Mouse (Mus musculus) stomach, embryonic 15.5 days (tissue): Measurements from ENCODE around the gene Tmem91. TPM values are rescaled to one million over a fixed set of nuclear protein-coding genes. Genes with fewer than 3 reads are reported as not detected.
A peak's percentile ranks its signal among the peaks of the same experiment; 100 is the strongest.

Experiments used
- ATAC-seq: fragments of 200-750 bp; cut with Nextera tagmentation; 2 replicates; pipeline ENCODE4 v1.8.0; 2017; ENCODE audit warnings: low read depth, moderate number of reproducible peaks, moderate TSS enrichment; ENCODE audit not compliant: insufficient read depth, low FRiP score
- H3K27ac ChIP-seq: fragments of 300-500 bp; sonication (generic); 2 replicates; pipeline ENCODE4 v1.5.1; 2015; ENCODE audit warnings: mild to moderate bottlenecking, inconsistent platforms
- H3K27me3 ChIP-seq: fragments of 300-500 bp; sonication (generic); replicated peaks from 2 replicates; pipeline ENCODE4 v1.6.1; 2015; ENCODE audit warnings: inconsistent platforms
- H3K36me3 ChIP-seq: fragments of 300-500 bp; sonication (generic); 2 replicates; pipeline ENCODE4 v1.6.1; 2015; ENCODE audit warnings: inconsistent platforms
- H3K4me1 ChIP-seq: fragments of 300-500 bp; sonication (generic); 2 replicates; pipeline ENCODE4 v1.6.1; 2015; ENCODE audit warnings: inconsistent platforms
- H3K4me2 ChIP-seq: fragments of 300-500 bp; sonication (generic); 2 replicates; pipeline ENCODE4 v1.6.1; 2015; ENCODE audit warnings: mild to moderate bottlenecking, inconsistent platforms
- H3K4me3 ChIP-seq: fragments of 300-500 bp; sonication (generic); replicated peaks from 2 replicates; pipeline ENCODE4 v1.5.1; 2015; ENCODE audit warnings: inconsistent platforms
- H3K9ac ChIP-seq: fragments of 300-500 bp; sonication (generic); 2 replicates; pipeline ENCODE4 v1.6.1; 2015; ENCODE audit warnings: inconsistent platforms
- H3K9me3 ChIP-seq: fragments of 300-500 bp; sonication (generic); 2 replicates; pipeline ENCODE4 v1.6.1; 2016; ENCODE audit warnings: inconsistent platforms
- WGBS: fragments of 180-500 bp; shearing (Covaris S2); methylation state at CpG from one replicate; pipeline ENCODE4 v1.1.7; 2015; 5-methylcytosine and 5-hydroxymethylcytosine counted together
- polyA plus RNA-seq: library from polyadenylated mRNA; unstranded; fragments of >200 nt; fragmentation: Nextera tagmentation; extraction: Ambion mirVana; gene quantifications from 2 replicates; pipeline ENCODE4 v1.2.1, GENCODE M21; 2015

Tmem91 gene
- polyA plus RNA-seq, 1 experiment from 2014 or later: 3.0 TPM

DNA sequence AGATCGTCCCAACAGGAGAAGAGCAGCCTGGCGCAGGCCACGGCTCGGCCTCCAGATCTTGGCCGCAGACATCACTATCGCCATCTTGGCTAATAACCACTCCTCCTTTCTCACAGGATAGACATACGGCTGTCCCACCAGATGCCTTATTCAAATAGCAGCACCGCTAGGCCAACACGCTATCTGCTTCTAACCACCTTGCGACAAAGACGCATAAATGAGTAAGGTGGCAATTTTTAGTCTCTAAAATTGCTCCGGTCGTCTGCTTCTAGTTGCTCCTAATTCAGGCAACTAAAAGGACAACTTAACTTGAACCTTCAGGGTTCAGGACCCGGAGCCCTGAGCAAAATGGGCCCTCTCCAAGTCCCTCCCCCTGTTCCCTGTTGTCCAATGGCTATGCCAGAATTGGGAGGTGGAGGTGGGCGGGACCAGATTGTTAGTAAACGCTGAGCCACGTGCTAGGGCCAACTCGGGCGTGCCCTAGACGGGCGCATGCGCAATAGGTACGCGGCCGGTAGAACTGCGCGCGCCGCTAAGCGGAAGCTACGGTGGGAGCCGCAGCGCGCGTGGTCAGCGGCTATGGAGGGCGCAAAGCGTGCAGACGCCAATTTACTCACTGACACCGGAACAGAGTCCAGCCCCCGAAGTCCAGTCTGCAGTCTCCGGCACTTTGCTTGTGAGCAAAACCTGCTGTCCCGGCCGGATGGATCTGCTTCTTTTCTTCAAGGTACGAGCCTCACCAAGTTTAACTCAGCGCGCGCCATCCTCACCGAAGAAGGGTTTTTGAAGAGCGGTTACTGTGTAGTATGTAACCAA is 16.1 kb downstream of the Tmem91 start, which contains the start of the genes Bckdha and Exosc5:
Gene Bckdha (minus strand): TSS at position 325 of the 816 bp plus-strand sequence.
Gene Exosc5 (plus strand): TSS at position 508 of the 816 bp plus-strand sequence.
- Histone ChIP-seq H3K4me1 (peaks cover 11% of the 10 kb centered on the region), H3K4me2 (peak within 1 kb of the TSS; percentile 72), H3K4me3 (peak within 1 kb of the TSS; percentile 67), H3K36me3 (no peaks in the 10 kb centered on the region; the same call in 1 of the 2 replicates), H3K9me3 (no peaks in the 10 kb centered on the region), H3K9ac (peak within 1 kb of the TSS; percentile 47), H3K27me3 (no peaks in the 10 kb centered on the region), H3K27ac (peak within 1 kb of the TSS; percentile 78)
- peak; percentile 98 for ATAC-seq
- WGBS: under 1% methylated on average over 50 of the region's 50 CpGs

DNA sequence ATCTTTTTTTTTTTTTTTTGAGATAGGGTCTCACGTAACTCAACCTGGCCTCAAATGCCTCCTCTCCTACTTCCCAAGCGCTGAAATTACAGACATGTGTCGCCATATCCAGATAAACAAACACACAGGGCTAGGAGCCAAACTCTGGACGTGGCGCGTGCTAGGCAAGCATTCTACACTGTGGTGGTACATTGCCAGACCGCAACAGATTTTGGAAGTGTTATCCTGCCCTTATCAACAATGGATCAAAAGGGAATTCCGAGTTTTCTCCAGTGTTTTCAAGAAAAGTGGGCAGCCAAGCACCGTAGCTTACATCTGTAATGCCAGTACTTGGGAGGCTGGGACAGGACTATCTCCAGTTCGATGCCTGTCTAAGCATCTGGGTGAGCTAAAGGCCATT is 17.2 kb downstream of the Tmem91 start:
- no peaks in the 10 kb centered on the region for H3K36me3 ChIP-seq
- H3K4me3 ChIP-seq: peak overlapping the region; percentile 67
- H3K9ac ChIP-seq: peak overlapping the region; percentile 43; the same call in 1 of the 2 replicates
- no peak for ATAC-seq
- peak overlapping the region; percentile 72 for H3K4me2 ChIP-seq
- WGBS: 25% methylated on average over 10 of the region's 10 CpGs
- H3K27me3 ChIP-seq: no peaks in the 10 kb centered on the region
- no peaks in the 10 kb centered on the region for H3K9me3 ChIP-seq
- peaks cover 11% of the 10 kb centered on the region for H3K4me1 ChIP-seq
- H3K27ac ChIP-seq: no peak overlapping the region

DNA sequence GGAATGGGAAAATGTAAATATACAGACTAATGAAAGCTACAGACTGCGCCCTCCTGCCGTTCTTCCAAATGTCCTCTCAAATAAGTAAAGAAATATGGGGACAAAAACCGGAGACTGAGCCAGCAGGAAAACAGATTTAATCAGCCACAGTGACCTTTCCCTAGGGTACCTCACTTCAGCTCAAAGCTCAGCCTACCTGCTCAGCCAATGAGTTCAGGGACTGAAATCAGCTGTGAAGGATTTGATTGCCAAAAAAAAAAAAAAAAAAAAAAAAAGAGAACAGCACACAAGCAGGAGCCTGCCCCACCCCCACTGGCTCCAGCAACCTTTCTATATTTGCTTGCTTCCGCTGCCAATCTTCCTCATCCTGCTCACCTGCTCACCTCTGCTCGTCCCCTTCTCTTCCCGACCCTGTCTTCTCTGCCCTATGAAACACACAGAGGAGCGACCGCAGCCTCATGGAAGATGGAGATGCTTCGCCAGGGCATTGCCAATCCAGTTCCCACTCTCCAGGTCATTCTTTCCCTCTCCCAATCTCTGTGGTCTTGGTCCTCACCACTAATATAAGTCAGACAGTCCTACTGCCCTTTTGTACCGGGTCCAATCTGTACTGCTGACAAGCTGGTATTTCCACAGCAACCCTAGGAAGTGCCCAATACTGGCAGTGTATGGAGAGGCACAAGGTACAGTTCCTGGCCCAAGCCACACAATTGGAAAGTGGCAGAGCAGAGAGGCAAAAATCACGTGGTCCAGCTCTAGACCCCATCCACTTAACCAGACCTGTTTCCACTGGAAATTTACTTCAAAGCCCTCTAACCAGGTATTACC is 19.2 kb downstream of the Tmem91 start:
- Histone ChIP-seq H3K9me3 (no peaks in the 10 kb centered on the region), H3K4me2 (no peak overlapping the region), H3K27me3 (no peaks in the 10 kb centered on the region), H3K27ac (no peak overlapping the region), H3K36me3 (no peaks in the 10 kb centered on the region), H3K9ac (no peak overlapping the region), H3K4me3 (no peak overlapping the region), H3K4me1 (peaks cover 11% of the 10 kb centered on the region)
- WGBS: 68% methylated on average over 11 of the region's 11 CpGs
- ATAC-seq: no peak

DNA sequence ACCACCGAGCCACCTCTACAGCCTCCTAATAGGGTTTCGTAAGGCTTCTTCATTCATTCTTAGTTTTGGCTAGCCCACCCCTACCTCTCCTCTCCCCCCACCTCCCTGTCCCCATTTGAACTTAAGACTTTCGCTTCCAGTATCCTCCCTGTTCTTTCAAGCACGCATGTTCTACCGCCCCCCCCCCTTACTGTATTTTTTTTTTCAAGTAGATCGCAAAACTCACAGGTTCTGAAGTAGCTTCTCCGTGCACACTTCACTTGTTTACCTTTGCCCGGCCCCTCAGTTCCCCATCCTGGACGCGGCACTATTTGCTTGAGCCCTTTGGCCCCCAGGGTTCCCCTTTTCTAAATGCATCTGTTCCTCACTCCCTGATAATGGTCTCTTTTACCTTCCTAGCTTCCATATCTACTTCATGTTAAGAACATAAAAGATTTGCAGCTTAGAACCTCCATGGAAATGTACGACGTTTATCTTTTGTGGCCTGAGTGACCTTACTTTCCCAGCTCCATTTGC is 22.7 kb downstream of the Tmem91 start:
- WGBS: 71% methylated on average over 12 of the region's 12 CpGs
- Histone ChIP-seq H3K27me3 (no peaks in the 10 kb centered on the region), H3K36me3 (no peaks in the 10 kb centered on the region), H3K9me3 (no peaks in the 10 kb centered on the region), H3K27ac (no peak overlapping the region), H3K4me2 (no peak overlapping the region), H3K4me3 (no peak overlapping the region), H3K9ac (no peak overlapping the region), H3K4me1 (no peaks in the 10 kb centered on the region)
- ATAC-seq: no peak

DNA sequence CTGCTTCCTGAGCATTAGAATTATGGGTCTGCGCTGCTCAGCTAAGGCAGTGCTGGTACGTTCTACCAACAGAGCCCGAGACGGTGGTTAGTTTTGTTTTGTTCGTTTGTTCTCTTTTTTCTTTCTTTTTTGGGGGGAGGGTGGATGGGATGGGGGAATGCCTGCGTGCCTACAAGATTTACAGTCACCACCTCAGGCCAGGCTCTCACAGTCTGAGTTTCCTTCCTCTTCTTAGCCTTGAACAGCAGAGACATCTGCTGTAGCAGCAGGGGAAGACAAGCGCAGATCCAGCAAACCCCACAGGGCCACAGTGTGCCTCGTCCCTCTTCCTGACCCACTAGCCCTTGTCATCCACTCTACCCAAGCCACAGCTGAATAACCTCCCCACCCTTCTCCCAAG is 23.7 kb downstream of the Tmem91 start:
- no peak overlapping the region for H3K27ac ChIP-seq
- H3K27me3 ChIP-seq: no peaks in the 10 kb centered on the region
- H3K4me3 ChIP-seq: no peak overlapping the region
- no peak overlapping the region for H3K9ac ChIP-seq
- no peak overlapping the region for H3K4me2 ChIP-seq
- WGBS: 89% methylated on average over 8 of the region's 8 CpGs
- ATAC-seq: no peak
- H3K4me1 ChIP-seq: no peaks in the 10 kb centered on the region
- H3K9me3 ChIP-seq: no peaks in the 10 kb centered on the region
- no peaks in the 10 kb centered on the region for H3K36me3 ChIP-seq

DNA sequence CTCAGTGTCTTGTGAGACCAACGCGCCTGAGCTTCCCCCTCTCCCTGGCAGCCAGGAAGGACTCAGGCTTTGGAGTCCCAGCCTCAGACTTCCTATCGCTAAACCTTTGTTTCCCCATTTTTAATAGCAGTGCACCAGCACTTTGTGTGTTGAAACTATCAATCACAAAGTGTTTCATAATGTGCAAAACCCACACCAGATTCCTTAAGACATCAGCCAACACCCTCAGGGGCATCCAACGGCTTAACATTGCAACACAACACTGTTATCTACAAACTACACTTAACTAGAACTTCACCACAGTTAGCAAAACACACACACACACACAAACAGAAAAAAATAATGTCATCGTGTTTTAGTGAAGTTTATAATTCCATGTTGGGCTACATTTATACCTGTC is 25.1 kb downstream of the Tmem91 start:
- no peak overlapping the region for H3K9ac ChIP-seq
- no peak overlapping the region for H3K4me3 ChIP-seq
- no peaks in the 10 kb centered on the region for H3K36me3 ChIP-seq
- WGBS: 75% methylated on average over 5 of the region's 5 CpGs
- H3K27me3 ChIP-seq: no peaks in the 10 kb centered on the region
- no peak for ATAC-seq
- H3K9me3 ChIP-seq: no peaks in the 10 kb centered on the region
- H3K27ac ChIP-seq: no peak overlapping the region
- no peak overlapping the region for H3K4me2 ChIP-seq
- H3K4me1 ChIP-seq: no peaks in the 10 kb centered on the region

DNA sequence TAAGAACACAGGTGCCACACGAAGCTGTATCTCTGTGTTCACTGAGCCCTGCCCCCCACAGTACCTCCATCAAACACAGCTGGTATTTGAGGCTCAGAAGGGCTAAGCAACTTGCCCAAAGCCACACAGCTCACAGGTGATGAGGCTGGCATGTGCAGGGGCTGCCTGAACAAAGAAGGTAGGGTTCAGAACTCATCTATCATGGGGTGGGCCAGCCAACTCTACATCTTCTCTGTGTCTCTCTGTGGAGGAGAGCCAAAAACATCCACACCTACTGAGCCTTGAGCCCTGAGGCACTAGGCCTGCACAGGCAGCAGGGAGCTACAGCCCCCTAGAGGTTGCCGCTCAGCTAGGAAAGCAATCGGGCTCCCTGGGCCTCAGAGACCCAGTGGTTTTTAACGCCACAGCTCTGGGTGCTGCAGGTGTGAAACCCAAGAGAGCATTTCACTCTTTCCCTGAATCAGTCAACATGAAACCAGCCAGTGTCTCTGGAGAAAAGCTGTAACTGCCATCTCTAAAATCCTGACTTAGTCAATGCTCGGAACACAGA is 27.3 kb downstream of the Tmem91 start:
- WGBS: 47% methylated on average over 5 of the region's 5 CpGs
- H3K9me3 ChIP-seq: no peaks in the 10 kb centered on the region
- H3K9ac ChIP-seq: no peak overlapping the region
- ATAC-seq: no peak
- no peaks in the 10 kb centered on the region for H3K27me3 ChIP-seq
- H3K4me2 ChIP-seq: no peak overlapping the region
- no peak overlapping the region for H3K4me3 ChIP-seq
- no peak overlapping the region for H3K27ac ChIP-seq
- H3K36me3 ChIP-seq: no peaks in the 10 kb centered on the region
- no peaks in the 10 kb centered on the region for H3K4me1 ChIP-seq

DNA sequence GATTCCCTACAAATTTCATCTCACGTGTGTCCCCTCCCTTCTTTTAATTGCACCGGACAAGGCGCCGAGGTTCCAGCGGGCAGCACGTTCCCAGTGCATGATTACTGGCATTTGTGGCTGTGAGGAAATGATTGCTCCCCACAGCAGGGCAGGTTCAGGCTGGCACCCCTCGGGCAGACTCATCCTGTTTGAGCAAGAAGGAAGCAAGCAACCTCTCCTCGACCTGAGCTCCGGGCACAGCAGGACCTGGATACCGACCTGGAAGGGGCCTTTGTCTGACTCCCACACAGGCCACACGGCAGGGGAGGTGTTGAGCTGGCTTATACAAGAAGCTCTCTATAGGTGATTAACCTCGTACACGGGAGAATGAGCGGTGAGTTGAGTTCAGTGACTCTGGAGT is 29.9 kb downstream of the Tmem91 start:
- Histone ChIP-seq H3K27me3 (no peaks in the 10 kb centered on the region), H3K4me1 (no peaks in the 10 kb centered on the region), H3K4me3 (no peak overlapping the region), H3K9ac (no peak overlapping the region), H3K9me3 (no peaks in the 10 kb centered on the region), H3K4me2 (no peak overlapping the region), H3K27ac (no peak overlapping the region), H3K36me3 (no peaks in the 10 kb centered on the region)
- ATAC-seq: no peak
- 71% methylated on average over 14 of the region's 14 CpGs for WGBS

DNA sequence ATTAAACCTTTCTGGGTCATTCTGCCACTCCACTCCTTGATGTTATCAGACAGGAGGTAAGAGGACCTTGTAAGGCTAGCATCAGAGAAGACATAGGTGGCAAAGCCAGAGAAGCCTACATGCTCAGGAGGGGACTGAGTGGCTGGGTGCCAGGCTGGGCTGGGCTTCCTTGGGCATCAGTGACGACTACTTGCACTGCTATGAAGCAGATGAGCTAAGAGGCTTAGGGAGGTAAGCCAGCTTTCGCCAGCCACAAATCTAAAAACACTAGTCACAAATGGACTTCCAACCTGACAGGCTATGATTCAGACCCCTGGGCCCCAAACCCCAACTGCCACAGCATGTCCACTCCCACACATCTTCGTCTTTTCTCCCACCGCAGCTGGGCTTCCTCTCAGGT is 30.3 kb downstream of the Tmem91 start:
- WGBS: 73% methylated on average over 4 of the region's 4 CpGs
- ATAC-seq: no peak
- no peaks in the 10 kb centered on the region for H3K9me3 ChIP-seq

DNA sequence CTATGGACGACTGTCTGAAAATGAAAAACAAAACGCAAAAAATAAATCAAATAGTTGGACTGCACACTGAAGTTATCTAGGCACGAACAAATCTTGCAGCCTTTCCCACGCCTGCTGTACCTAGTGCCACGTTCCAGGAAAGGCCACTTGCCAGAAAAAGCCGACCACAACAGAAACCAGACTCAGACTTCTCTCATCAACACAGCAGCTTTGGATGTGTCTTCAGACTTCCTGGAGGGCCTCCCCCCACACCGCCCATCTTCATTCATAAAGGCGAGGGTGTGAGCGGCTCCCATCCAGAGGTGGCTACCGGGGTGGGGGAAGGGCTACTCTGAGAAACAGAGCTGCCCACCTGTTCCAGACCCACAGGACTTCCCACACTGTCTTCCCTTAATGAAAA is 30.8 kb downstream of the Tmem91 start:
- Histone ChIP-seq H3K4me1 (no peaks in the 10 kb centered on the region), H3K36me3 (no peaks in the 10 kb centered on the region), H3K27ac (no peak overlapping the region), H3K4me3 (no peak overlapping the region), H3K9ac (no peak overlapping the region), H3K27me3 (no peaks in the 10 kb centered on the region), H3K4me2 (no peak overlapping the region), H3K9me3 (no peaks in the 10 kb centered on the region)
- ATAC-seq: no peak
- 64% methylated on average over 10 of the region's 10 CpGs for whole genome bisulfite sequencing

More for the DNA sequence above, 30.3 kb downstream of the Tmem91 start:
- Histone ChIP-seq H3K4me1 (no peaks in the 10 kb centered on the region), H3K4me3 (no peak overlapping the region), H3K27ac (no peak overlapping the region), H3K36me3 (no peaks in the 10 kb centered on the region), H3K9ac (no peak overlapping the region), H3K27me3 (no peaks in the 10 kb centered on the region), H3K4me2 (no peak overlapping the region)

DNA sequence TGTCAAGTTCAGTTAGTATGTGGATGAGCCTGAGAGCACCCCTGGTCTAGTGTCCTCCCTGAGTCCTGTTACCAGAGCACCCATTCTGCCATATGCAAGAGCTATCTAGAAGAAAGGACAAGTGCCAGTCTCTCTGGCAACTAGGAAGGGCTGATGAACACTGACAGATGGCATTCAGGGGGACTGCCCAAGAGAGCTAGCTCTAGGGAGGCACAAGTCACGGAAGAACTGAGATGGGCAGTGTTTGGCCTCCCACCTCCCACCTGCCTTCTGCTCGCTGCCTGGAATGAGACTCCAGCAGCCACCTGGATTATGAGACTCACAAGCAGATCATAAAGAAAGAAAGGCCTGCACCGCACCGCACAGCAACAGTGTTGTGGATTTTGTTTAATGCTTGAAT is 35.2 kb downstream of the Tmem91 start:
- Histone ChIP-seq H3K9me3 (no peaks in the 10 kb centered on the region), H3K4me1 (no peaks in the 10 kb centered on the region), H3K27ac (no peak overlapping the region), H3K4me3 (no peak overlapping the region), H3K36me3 (peaks cover 6% of the 10 kb centered on the region; the same call in 1 of the 2 replicates), H3K27me3 (no peaks in the 10 kb centered on the region), H3K4me2 (no peak overlapping the region), H3K9ac (no peak overlapping the region)
- WGBS: 93% methylated on average over 4 of the region's 4 CpGs
- no peak for ATAC-seq
